Mouse (Mus musculus): Measurements from ENCODE around the gene Ppfibp2. TPM values are rescaled to one million over a fixed set of nuclear protein-coding genes. Genes with fewer than 3 reads are reported as not detected.

Ppfibp2 gene
- polyA plus RNA-seq, 1 experiment = 0.01 TPM

GRCm38 (mm10) chr7:107787977-107788620 lies 193.1 kb downstream of the Ppfibp2 start:
- Histone ChIP-seq H3K36me3 (ENCODE audit: control insufficient read depth) (no peaks in the 10 kb centered on the region), H3K4me3 (replicated peaks) (no peak overlapping the region), H3K4me1 (ENCODE audit: control insufficient read depth) (no peaks in the 10 kb centered on the region), H3K27me3 (ENCODE audit: control insufficient read depth) (no peaks in the 10 kb centered on the region), H3K9me3 (ENCODE audit: control insufficient read depth, low read length) (no peaks in the 10 kb centered on the region)
- TF ChIP-seq GATA1 (IDR thresholded peaks at IDR 0.05; ENCODE audit: low read length) (no peak), TAL1 (IDR thresholded peaks at IDR 0.05; ENCODE audit: low read length) (no peak)

- TF ChIP-seq GATA1 (IDR thresholded peaks at IDR 0.05; ENCODE audit: low read length) = no peak
- no peak for TF ChIP-seq TAL1 (IDR thresholded peaks at IDR 0.05; ENCODE audit: low read length)
- Histone ChIP-seq H3K9me3 (ENCODE audit: control insufficient read depth, low read length) (no peaks in the 10 kb centered on the region), H3K4me3 (replicated peaks) (no peak overlapping the region), H3K36me3 (ENCODE audit: control insufficient read depth) (no peaks in the 10 kb centered on the region), H3K27me3 (ENCODE audit: control insufficient read depth) (no peaks in the 10 kb centered on the region), H3K4me1 (ENCODE audit: control insufficient read depth) (no peaks in the 10 kb centered on the region)
Measured at GRCm38 (mm10) chr7:107796500-107796899, 201.5 kb downstream of the Ppfibp2 start.

Other genes with a start within 250 kb of the Ppfibp2 start
- 0.01 TPM in 1 of 2 replicates, not detected in the other for gene Syt9, start 224.5 kb upstream of the Ppfibp2 start, polyA plus RNA-seq (2012)
- gene Olfml1, start 27.8 kb upstream of the Ppfibp2 start, polyA plus RNA-seq (2012) = not detected in 2 replicates
- gene 5330417H12Rik, start 30.0 kb downstream of the Ppfibp2 start, polyA plus RNA-seq (2012) = not detected in 2 replicates
- gene Cyb5r2, start 162.8 kb downstream of the Ppfibp2 start, polyA plus RNA-seq (2012) = 0.02 TPM in 1 of 2 replicates, not detected in the other
- gene Ovch2, start 206.0 kb downstream of the Ppfibp2 start, polyA plus RNA-seq (2012) = not detected in 2 replicates
- gene Olfr467, start 217.1 kb downstream of the Ppfibp2 start, polyA plus RNA-seq (2012) = not detected in 2 replicates
- gene Olfr469, start 230.3 kb downstream of the Ppfibp2 start, polyA plus RNA-seq (2012) = not detected in 2 replicates

Data from erythroblast, embryonic 14.5 days (primary cell).